Mouse (Mus musculus) thymus, postnatal 0 days (tissue): Measurements from ENCODE around the gene Sat1. TPM values are rescaled to one million over a fixed set of nuclear protein-coding genes. Genes with fewer than 3 reads are reported as not detected.

Experiments used
- DNase-seq: peaks from one replicate; pipeline ENCODE4 v3.0.0-alpha.2; 2015; ENCODE audit warnings: low spot score
- polyA plus RNA-seq: library from polyadenylated mRNA; unstranded; fragments of >200 nt; fragmentation: Nextera tagmentation; extraction: Ambion mirVana; gene quantifications from 2 replicates; pipeline ENCODE4 v1.2.1, GENCODE M21; 2015

The Sat1 gene
- polyA plus RNA-seq, 1 experiment from 2014 or later: 244 TPM

- no peak for DNase-seq
Measured at GRCm38 (mm10) chrX:155167667-155168066, 48.6 kb downstream of the Sat1 start.

DNA sequence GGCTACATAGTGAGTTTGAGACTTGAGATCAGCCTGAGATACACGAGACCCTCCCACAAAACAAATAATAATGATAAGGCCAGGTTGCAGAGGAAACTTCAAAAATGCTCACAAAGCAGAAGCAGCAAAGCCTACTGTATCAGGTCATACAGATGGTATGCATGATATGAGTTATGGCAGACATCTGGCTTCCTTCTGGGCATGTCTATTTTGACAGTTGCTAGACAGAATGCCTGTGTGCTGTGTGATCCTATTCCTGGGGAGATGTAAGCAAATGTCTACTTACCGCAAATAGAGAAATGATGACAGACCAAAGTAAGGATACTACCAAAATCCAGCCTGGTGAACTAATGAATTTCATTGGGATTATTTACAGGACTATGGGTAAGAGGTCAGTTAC lies 49.9 kb downstream of the Sat1 start:
- no peak for DNase-seq

- DNase-seq: no peak
Measured at GRCm38 (mm10) chrX:155163553-155163952, 52.7 kb downstream of the Sat1 start.

Other genes with a start within 250 kb of the Sat1 start
- not detected in 2 replicates for gene Magea8, start 220.6 kb downstream of the Sat1 start, polyA plus RNA-seq
- not detected in 2 replicates for gene Magea5, start 153.3 kb downstream of the Sat1 start, polyA plus RNA-seq
- gene Magea1, start 126.7 kb downstream of the Sat1 start, polyA plus RNA-seq: not detected in 2 replicates
- gene Magea2, start 122.8 kb downstream of the Sat1 start, polyA plus RNA-seq: not detected in 2 replicates
- gene Cldn34b2, start 88.0 kb downstream of the Sat1 start, polyA plus RNA-seq: not detected in 2 replicates
- gene Acot9, start 46.0 kb upstream of the Sat1 start, polyA plus RNA-seq: 40.7 and 42.9 TPM in 2 replicates
- 83.4 and 93.1 TPM in 2 replicates for gene Prdx4, start 124.3 kb upstream of the Sat1 start, polyA plus RNA-seq